Mouse (Mus musculus) forebrain, embryonic 11.5 days (tissue): ENCODE results near the gene Dlg5. TPM values are rescaled to one million over a fixed set of nuclear protein-coding genes. Genes with fewer than 3 reads are reported as not detected.

Experiments
- microRNA-seq: library from miRNA; unstranded; fragments of <30 nt; microRNA quantifications from one replicate; pipeline ENCODE4, GENCODE M21; 2016; ENCODE audit not compliant: insufficient number of aligned reads
- polyA plus RNA-seq: library from polyadenylated mRNA; unstranded; fragments of >200 nt; fragmentation: Nextera tagmentation; extraction: Ambion mirVana; gene quantifications from 2 replicates; pipeline ENCODE4 v1.2.1, GENCODE M21; 2014

The Dlg5 gene
- polyA plus RNA-seq, 1 experiment from 2014 or later = 26.0 TPM

Small RNAs within 50 kb of the gene (microRNA-seq; reads per million reads assigned to microRNA genes)
- not detected for gene Mir7210

Other genes starting within 250 kb of the Dlg5 start
- gene Kcnma1, start 231.4 kb downstream of the Dlg5 start, polyA plus RNA-seq = 0.45 and 1.1 TPM in 2 replicates
- not detected in 2 replicates for gene E330034G19Rik, start 47.3 kb upstream of the Dlg5 start, polyA plus RNA-seq
- 20.1 and 21.1 TPM in 2 replicates for gene Polr3a, start 241.1 kb upstream of the Dlg5 start, polyA plus RNA-seq
- 939 and 1,035 TPM in 2 replicates for gene Rps24, start 241.2 kb upstream of the Dlg5 start, polyA plus RNA-seq